Mouse (Mus musculus): ENCODE data around the gene Kifc1.

The Kifc1 gene

GRCm38 (mm10) chr17:33890533-33891059 is at the start of gene Kifc1:
Gene Kifc1 (minus strand): TSS chr17:33890661.
- under 1% methylated on average over 49 of the region's 49 CpGs for WGBS

DNA sequence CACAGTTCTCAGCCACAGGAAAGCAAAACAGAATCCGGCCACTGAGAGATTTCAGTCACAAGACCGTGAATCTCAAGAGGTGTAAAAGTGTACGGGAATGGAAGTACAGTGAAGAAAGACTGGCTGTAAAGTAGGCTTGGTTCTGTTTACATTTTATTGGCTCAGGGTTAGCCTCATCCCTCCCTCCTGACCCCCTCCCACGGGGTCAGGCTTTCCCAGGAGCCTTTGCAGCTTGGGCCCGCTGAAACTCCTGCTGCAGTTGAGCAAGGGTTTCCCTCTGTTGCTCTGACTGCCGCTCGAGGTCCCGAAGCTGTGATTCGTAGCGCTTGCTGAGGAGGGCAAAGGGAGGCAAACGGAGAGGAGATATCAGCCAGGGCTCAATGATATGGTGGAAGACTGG is 48.3 kb upstream of the Kifc1 start:
- 81% methylated on average over 11 of the region's 11 CpGs for WGBS

DNA sequence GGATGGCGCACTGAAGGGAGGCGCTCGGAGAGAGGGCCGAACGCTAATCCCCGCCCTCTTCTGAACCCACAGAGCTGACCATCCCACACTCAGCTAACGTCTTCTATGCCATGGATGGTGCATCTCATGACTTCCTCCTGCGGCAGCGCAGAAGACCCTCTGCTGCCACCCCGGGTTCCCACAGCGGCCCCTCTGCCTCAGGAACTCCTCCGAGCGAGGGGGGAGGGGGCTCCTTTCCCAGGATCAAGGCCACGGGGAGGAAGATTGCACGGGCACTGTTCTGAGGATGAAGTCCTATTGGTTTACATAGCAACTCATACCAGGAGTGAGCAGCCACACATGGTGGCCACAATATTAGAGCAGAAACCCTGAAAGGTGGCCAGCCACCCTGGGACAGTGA is 46.5 kb upstream of the Kifc1 start:
- 84% methylated on average over 15 of the region's 15 CpGs for WGBS

DNA sequence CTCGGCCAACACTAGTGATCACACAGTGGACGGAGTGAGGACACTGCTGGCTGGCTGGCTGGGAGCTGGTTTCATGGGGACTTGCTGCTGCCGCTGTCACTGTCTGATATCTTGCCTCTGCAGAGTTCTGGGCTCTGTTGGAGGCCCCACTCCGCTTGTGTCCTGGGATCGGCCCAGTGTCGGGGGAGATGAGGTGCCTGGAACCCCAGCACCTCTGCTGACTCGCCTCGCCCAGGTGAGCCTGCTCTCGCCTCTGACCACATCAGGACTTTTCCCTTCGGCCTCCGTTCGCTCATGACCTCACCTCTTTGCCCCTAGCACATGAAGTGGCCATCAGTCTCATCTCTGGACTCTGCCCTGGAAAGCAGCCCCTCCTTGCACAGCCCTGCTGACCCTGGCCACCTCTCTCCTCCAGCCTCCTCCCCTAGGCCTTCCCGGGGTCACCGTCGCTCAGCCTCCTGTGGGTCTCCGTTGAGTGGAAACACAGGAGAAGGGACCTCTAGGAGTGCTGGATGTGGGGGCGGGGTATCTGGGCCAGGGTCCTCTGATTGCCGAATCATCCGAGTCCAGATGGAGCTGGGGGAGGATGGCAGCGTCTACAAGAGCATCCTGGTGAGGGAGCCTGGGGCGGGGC is 45.1 kb upstream of the Kifc1 start:
- 89% methylated on average over 21 of the region's 21 CpGs for WGBS

DNA sequence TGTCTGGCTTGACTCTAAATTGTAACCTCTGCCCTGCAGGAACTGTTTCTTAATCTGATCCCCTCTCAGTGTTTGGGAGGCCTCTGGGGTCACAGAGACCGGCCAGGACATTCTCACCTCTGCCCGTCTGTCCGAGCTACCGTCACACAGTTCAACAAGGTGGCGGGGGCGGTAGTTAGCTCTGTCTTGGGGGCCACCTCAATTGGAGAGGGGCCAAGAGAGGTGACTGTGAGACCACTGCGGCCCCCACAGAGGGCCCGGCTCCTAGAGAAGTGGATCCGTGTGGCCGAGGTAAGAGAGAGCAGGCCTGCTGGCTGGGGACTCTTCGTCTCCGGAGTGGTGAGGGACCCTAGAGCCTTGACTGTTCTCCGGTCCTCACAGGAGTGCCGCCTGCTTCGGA is 42.5 kb upstream of the Kifc1 start:
- WGBS = 94% methylated on average over 15 of the region's 15 CpGs

DNA sequence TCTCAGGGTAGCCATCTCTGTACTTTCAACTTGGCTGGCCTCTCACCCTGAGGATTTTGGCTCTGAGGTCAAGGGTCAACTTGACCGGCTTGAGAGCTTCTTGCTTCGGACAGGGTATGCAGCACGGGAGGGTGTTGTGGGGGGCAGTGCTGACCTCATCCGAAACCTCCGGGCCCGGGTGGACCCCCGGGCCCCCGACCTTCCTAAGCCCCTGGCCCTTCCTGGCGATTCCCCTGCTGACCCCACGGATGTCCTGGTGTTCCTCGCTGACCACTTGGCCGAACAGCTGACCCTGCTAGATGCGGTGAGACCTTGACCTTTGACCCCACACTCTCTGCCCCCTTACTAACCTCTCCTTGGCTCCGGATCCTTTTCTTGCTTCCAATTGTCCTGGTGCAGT is 42.0 kb upstream of the Kifc1 start:
- WGBS = 91% methylated on average over 14 of the region's 14 CpGs

GRCm38 (mm10) chr17:33931947-33932346 is 41.5 kb upstream of the Kifc1 start:
- WGBS = 89% methylated on average over 11 of the region's 11 CpGs

DNA sequence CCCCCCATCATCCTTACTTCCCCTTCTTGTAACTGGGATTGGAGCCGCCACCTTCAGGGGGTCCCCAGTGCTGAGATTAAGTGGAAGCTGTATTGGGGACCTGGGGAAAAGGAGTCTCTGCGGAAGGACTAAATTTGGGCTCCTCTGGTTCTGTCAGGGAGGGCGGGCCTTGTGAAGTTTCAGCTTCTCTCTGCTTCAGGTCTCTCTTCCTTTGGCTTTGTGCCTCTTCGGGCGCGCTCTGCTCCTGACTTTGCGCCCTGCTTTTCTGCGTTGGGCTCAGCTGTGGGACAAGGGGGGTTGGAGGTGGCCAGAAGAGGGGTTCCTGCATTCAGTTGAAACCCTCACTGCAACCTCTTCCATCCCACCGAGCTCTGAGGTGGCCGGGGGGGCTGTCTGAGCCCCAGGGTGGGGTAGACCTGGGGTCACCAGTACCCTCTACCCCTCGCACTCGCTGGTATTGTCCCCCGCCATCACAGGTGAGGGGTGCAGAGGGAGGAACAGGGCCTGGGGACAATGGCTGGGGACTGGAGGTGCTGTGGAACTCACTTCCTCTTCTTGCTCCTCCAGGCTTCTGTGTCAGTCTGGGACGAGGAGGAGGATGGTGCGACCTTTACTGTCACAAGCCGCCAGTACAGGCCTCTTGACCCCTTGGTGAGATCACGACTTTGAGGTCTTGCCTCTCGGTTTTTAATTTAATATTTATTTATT is 40.9 kb upstream of the Kifc1 start:
- WGBS = 45% methylated on average over 18 of the region's 18 CpGs

DNA sequence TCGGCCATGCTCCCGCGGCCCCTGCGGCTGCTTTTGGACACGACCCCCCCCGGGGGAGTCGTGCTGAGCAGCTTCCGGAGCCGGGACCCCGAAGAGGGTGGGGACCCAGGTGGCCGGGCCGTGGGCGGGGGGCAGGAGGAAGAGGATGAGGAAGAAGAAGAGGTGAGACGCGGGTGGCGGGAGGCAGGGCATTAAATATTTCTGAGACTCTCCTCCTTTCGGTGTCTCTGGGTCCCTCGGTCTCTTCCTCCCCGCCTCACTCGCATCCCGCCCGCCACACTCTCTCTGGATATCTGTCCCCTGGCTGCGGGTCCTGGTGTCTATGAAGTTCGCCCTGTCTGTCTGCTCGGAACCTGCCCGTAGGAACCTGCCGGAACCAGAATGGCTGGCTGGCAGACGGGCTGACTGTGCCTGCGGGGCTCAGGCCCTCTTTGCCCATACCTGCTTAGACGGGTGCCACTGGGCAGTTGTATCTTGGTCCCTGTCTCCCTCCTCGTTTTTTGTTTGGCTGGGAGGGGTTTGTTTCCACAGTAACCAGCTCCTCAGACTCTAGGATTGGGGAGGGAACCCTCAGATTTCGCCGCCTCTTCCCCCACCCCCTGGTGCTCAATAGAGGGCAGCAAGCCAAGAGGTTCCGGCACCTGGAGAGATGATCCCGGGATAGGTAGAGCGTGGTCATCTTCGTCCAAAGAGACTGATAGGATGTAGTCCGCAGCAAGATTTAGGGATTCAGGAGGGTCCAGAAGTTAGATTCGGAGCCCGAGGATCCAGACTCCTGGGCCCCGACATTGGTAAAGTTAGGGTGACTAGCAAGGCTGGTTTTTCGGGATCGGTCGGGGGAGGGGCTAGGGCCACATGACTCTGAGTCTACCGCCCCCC is 40.1 kb upstream of the Kifc1 start:
- 1% methylated on average over 45 of the region's 45 CpGs for WGBS

GRCm38 (mm10) chr17:33929371-33930279 is 39.2 kb upstream of the Kifc1 start, which contains the start of gene Rgl2:
Gene Rgl2 (plus strand): TSS chr17:33929543.
- WGBS = under 1% methylated on average over 80 of the region's 80 CpGs

DNA sequence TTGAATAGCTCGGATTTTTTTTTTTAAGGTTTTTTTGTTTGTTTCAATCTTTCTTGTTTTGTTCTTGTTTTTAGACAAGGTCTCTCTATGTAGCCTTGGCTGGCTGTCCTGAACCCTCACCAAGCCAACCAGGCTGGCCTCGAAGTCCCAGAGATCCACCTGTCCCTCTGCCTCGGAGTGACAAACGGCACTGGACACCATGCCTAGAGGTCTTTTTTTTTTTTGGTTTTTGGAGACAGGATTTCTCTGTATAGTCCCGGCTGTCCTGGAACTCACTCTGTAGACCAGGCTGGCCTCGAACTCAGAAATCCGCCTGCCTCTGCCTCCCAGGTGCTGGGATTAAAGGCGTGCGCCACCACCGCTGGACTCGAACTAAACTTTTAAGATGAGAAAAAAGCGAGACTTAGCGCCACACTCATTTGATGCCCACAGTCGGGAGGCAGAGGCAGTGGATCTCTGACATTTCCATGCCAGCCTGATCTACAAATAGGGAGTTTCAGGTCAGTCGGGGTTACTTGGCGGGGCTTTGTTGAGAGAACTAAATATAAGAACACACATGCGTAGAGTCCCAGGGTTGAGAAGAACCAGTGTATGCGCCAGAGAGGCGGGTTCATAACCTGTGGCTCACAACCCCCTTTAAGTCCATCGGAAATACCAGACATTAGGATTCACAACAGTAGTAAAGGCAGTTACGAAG is 37.9 kb upstream of the Kifc1 start:
- 56% methylated on average over 21 of the region's 21 CpGs for WGBS

- WGBS = 66% methylated on average over 17 of the region's 17 CpGs
Measured at GRCm38 (mm10) chr17:33926207-33926932, 35.9 kb upstream of the Kifc1 start.

DNA sequence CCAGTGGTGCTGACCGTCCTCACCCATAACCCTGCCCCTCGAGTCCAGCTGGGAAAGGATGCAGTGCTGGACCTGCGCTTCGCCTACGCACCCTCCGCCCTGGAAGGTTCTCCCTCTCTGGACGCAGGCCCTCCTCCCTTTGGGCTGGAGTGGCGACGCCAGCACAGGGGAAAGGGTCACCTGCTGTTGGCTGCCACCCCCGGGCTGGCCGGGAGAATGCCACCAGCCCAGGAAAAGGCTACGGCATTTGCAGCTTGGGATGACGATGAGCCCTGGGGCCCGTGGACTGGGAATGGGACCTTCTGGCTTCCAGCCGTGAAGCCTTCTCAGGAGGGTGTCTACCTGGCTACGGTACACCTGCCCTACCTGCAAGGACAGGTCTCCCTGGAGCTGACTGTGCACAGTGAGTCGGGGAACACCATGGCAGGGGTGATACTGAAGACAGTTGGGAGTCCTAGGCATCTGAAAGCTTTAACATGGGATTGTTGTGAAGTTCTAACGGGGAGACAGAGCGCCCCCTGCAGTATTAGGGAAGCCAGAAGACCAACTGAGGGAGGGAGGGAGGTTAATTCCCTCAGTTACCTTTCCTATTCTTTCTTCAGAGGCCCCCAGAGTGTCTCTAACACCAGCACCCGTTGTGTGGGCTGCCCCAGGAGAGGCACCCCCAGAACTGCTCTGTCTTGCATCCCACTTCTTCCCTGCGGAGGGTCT is 35.1 kb upstream of the Kifc1 start:
- 80% methylated on average over 21 of the region's 21 CpGs for WGBS

DNA sequence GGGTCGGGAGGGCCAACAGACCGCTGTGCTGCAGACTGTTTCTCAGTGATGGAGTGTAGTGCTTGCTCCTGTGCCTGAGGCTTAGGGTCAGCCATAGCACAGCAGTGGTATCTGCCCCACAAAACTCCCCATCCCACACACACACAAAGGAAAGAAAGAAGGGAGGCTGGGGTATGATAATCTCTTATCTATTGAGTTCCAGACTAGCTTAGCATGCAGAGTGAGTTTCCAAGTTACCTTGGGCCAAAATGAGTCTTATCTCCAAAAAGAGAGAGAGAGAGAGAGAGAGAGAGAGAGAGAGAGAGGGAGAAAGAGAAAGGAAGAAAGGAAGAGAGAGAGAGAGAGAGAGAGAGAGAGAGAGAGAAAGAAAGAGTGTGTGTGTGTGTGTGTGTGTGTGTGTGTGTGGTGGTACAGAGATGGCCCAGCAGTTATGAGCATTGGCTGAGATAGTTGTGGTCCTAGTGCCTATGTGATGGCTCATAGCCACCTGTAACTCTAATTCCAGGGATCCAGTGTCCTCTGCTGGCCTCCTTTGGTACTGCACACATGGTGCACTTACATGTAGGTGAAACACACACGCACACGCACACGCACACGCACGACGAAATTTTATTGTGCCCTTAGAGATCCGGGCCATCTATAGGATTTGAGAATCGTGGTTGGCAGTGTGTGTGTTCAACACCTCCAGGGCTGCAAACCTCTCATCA is 34.3 kb upstream of the Kifc1 start:
- 87% methylated on average over 10 of the region's 10 CpGs for WGBS

GRCm38 (mm10) chr17:33921361-33921760 is 30.9 kb upstream of the Kifc1 start:
- WGBS = 91% methylated on average over 7 of the region's 7 CpGs

DNA sequence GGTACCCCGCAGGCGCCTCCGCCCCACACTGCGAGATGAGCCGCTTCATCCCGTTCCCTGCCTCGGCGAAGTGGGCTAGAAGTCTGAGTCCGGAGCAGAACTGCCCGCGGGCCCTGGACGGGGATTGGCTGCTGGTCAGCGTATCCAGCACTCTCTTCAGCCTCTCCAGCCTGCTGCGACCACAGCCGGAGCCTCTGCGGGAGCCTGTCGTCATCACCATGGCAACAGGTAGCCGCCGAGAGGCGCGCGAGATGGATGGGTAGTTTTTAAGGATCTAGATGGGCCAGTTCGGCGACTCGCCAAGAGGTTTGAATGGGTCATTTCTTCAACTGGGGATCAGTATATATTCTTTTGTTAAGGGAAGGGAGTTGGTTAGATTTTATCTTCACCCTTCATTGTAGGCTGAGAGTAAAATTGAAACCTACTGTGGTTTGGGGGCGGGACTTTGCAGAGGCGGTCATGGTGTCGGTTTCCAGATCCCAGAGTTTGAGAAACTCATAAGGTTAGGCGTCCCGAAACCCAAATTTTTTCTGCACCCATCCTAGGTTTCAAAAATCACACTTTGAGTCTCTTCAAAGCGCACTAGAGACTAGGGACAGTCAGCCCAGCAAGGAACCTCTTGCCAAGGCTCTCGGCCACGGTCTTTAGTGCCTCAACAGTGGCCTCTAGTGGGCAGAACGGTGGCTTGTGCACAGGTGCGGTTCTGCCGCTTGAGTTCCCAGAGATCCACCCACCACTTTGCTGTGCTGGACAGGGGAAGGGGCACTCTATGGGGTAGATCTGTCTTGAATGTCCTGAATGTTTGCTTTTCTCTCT is 30.0 kb upstream of the Kifc1 start:
- under 1% methylated on average over 36 of the region's 36 CpGs for WGBS

Measured in cerebral cortex, adult 2 months (tissue).